Mouse (Mus musculus) liver, adult 2 months (tissue): Measurements from ENCODE around the gene Uchl4.

ENCODE experiments used
- CTCF ChIP-seq: fragments of 200-500 bp; IDR thresholded peaks from 2 replicates; pipeline ENCODE4 v1.5.1; 2011; ENCODE audit warnings: low read depth, low read length, control low read depth
- POLR2A ChIP-seq: fragments of 200-500 bp; IDR thresholded peaks from 2 replicates; pipeline ENCODE4 v1.6.1; 2011; ENCODE audit warnings: low read length, control low read depth; ENCODE audit not compliant: insufficient read depth; ENCODE audit errors: extremely low read depth

DNA sequence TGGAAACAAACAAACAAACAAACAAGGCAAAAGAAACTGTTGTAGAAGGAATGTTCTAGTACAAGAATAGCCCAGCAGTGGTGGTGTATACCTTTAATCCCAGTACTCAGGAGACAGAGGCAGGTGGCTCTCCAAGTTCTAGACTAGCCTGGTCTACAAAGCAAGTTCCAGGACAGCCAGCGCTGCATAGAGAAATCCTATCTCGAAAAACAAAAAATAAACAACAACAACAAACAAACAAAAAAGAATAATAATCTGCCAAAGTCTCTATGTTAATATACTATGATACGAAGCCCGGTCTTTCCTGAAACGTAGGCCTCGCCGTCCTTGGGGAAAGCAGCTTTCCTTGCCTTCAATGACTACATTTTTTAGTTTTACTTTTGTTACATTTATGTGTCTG is 1.1 kb downstream of the Uchl4 start:
- no peak for TF ChIP-seq POLR2A
- no peak for TF ChIP-seq CTCF
